Mouse (Mus musculus): Measurements from ENCODE around the gene Kansl1.

DNA sequence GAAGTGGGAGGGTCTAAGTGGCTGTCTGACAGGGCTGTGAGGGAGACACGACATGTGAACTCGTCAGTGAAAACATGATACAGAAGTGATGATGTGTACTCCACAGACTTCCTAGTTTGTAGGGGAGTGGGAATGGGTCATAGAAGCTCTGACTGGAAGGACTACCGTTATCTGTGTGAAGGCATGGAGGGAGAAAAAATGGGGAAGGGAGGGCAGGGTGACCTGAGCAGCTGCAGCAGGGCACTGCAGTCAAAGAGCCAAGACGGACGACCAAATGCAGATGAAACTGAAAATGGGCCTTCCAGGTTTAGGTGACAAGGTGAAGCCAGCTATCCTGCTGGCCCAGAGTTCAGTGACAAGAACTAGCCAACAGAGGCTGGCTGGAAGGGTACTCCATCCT, 134.5 kb downstream of the Kansl1 start:
- no peak for TF ChIP-seq CTCF (IDR thresholded peaks at IDR 0.05; ENCODE audit: borderline replicate concordance, extremely low read depth, insufficient read depth, insufficient read length)
- TF ChIP-seq POLR2A (IDR thresholded peaks at IDR 0.05; ENCODE audit: borderline replicate concordance, extremely low read depth, insufficient read depth, insufficient read length, poor library complexity, severe bottlenecking): no peak

Data from brain, embryonic 14.5 days (tissue).